Mouse (Mus musculus): ENCODE data around the gene Npy1r. TPM values are rescaled to one million over a fixed set of nuclear protein-coding genes. Genes with fewer than 3 reads are reported as not detected.

Gene Npy1r
- polyA plus RNA-seq, 1 experiment from 2014 or later: 9.7 TPM

Other genes starting within 250 kb of the Npy1r start
- 9.8 TPM in 2 replicates for gene Tma16, start 210.7 kb upstream of the Npy1r start, polyA plus RNA-seq (2014; fragmentation: Nextera tagmentation; extraction: Ambion mirVana)
- not detected in 2 replicates for gene Tktl2, start 185.4 kb upstream of the Npy1r start, polyA plus RNA-seq (2014; fragmentation: Nextera tagmentation; extraction: Ambion mirVana)
- 1.3 and 2.5 TPM in 2 replicates for gene Npy5r, start 9.1 kb upstream of the Npy1r start, polyA plus RNA-seq (2014; fragmentation: Nextera tagmentation; extraction: Ambion mirVana)
- gene Naf1, start 163.0 kb downstream of the Npy1r start, polyA plus RNA-seq (2014; fragmentation: Nextera tagmentation; extraction: Ambion mirVana): 3.6 and 3.8 TPM in 2 replicates

All from hindbrain, embryonic 14.5 days (tissue).